Mouse (Mus musculus) megakaryocyte-erythroid progenitor cell, adult 5-6 weeks (primary cell): ENCODE data around the gene Klhdc8a. TPM values are rescaled to one million over a fixed set of nuclear protein-coding genes. Genes with fewer than 3 reads are reported as not detected.
A peak's percentile ranks its signal among the peaks of the same experiment; 100 is the strongest.
"Not testable (repeated sequence)": the region's sequence is repeated elsewhere in the genome, so short reads cannot be mapped to it uniquely, and the experiment has no call there.

Experiments used
- ATAC-seq: replicated peaks from 2 replicates; pipeline ENCODE4 v1.8.0; 2016; ENCODE audit warnings: mild to moderate bottlenecking, inconsistent platforms; ENCODE audit not compliant: severe bottlenecking, poor library complexity, low FRiP score, low TSS enrichment
- total RNA-seq, 2 experiments: library from RNA; stranded (forward) in 1 of 2; stranded (reverse) in 1 of 2; fragments of 200-1000, 215-1000 nt in 1 of 2; fragments of >200 nt in 1 of 2; fragmentation: Nextera tagmentation in 1 of 2; gene quantifications; 2 replicates each; pipeline ENCODE4 v1.2.3; 2014 to 2017

Gene Klhdc8a
- total RNA-seq, 2 experiments from 2014 or later, result not detected

GRCm38 (mm10) chr1:132336921-132337320 lies 38.5 kb downstream of the Klhdc8a start:
- no peak for ATAC-seq

- no peak for ATAC-seq
Observed at GRCm38 (mm10) chr1:132338027-132338660, 39.7 kb downstream of the Klhdc8a start.

- ATAC-seq, result peak; percentile 67
Observed at GRCm38 (mm10) chr1:132341731-132342501, 43.5 kb downstream of the Klhdc8a start.

GRCm38 (mm10) chr1:132342518-132342917 lies 44.1 kb downstream of the Klhdc8a start:
- no peak for ATAC-seq

- ATAC-seq, result no peak
Observed at GRCm38 (mm10) chr1:132343191-132343590, 44.8 kb downstream of the Klhdc8a start.

GRCm38 (mm10) chr1:132343656-132344055 lies 45.2 kb downstream of the Klhdc8a start:
- no peak for ATAC-seq

- ATAC-seq, result no peak
Observed at GRCm38 (mm10) chr1:132345514-132345913, 47.1 kb downstream of the Klhdc8a start.

GRCm38 (mm10) chr1:132346134-132346851 lies 47.9 kb downstream of the Klhdc8a start:
- ATAC-seq, result no peak

- no peak for ATAC-seq
Observed at GRCm38 (mm10) chr1:132346951-132347350, 48.5 kb downstream of the Klhdc8a start.

- ATAC-seq, result no peak
Observed at GRCm38 (mm10) chr1:132348401-132348800, 50.0 kb downstream of the Klhdc8a start.

- not testable (repeated sequence) for ATAC-seq
Observed at GRCm38 (mm10) chr1:132349049-132349448, 50.6 kb downstream of the Klhdc8a start.

GRCm38 (mm10) chr1:132349601-132350000 lies 51.2 kb downstream of the Klhdc8a start:
- ATAC-seq, result not testable (repeated sequence)

- ATAC-seq, result no peak
Observed at GRCm38 (mm10) chr1:132351058-132351457, 52.6 kb downstream of the Klhdc8a start.

- ATAC-seq, result no peak
Observed at GRCm38 (mm10) chr1:132353389-132353788, 55.0 kb downstream of the Klhdc8a start.

GRCm38 (mm10) chr1:132354234-132354633 lies 55.8 kb downstream of the Klhdc8a start:
- no peak for ATAC-seq

GRCm38 (mm10) chr1:132355162-132355601 lies 56.8 kb downstream of the Klhdc8a start:
- ATAC-seq, result no peak

- peak; percentile 81 for ATAC-seq
Observed at GRCm38 (mm10) chr1:132355841-132356242, 57.4 kb downstream of the Klhdc8a start.

GRCm38 (mm10) chr1:132356841-132357240 lies 58.4 kb downstream of the Klhdc8a start:
- ATAC-seq, result no peak
